Mouse (Mus musculus): ENCODE results near the gene 1810062G17Rik. TPM values are rescaled to one million over a fixed set of nuclear protein-coding genes. Genes with fewer than 3 reads are reported as not detected.

The 1810062G17Rik gene
- polyA plus RNA-seq, 1 experiment from 2014 or later, result 2.8 TPM

DNA sequence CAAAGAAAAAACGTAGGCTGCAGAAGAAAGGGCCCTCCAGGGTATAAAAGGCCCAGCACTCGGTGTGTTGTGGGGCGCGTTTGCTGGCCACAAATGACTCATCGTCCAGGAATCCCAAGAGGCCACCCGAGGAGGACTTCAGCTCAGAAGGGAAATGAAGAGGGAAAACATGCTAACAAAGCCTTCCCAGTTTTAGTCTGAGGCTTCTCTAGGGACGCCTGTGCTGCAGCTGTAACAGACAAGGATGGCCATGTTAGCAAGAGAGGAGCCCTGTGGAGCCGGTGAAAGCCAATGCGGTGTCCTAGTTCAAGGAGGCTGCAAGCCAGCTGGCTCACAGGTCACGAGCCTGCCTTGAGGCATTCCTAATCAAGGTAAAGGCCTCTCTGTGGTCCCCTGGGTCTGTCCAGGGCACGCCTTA, 6.0 kb downstream of the 1810062G17Rik start:
- peak overlapping the region; percentile 35 for H3K4me2 ChIP-seq (replicated peaks; ENCODE audit: low read depth)
- 7% methylated on average over 11 of the region's 11 CpGs for WGBS
- no peak overlapping the region for H3K9ac ChIP-seq (ENCODE audit: low read depth, low read length)

GRCm38 (mm10) chr3:36482940-36483339, 7.2 kb downstream of the 1810062G17Rik start:
- no peak for ATAC-seq
- H3K27ac ChIP-seq (ENCODE audit: low read depth, low read length), result no peak overlapping the region

More for the DNA sequence above, 6.0 kb downstream of the 1810062G17Rik start:
- Histone ChIP-seq H3K4me3 (ENCODE audit: low read depth, low read length) (no peak overlapping the region), H3K27ac (ENCODE audit: low read depth, low read length) (peak overlapping the region; percentile 79), H3K27me3 (replicated peaks; ENCODE audit: control insufficient read depth, insufficient read depth, low read length) (no peaks in the 10 kb centered on the region), H3K9me3 (ENCODE audit: control insufficient read depth) (no peaks in the 10 kb centered on the region), H3K36me3 (ENCODE audit: control insufficient read depth, insufficient read depth) (no peaks in the 10 kb centered on the region), H3K4me1 (replicated peaks; ENCODE audit: control insufficient read depth, insufficient read depth, low read length) (peaks cover 12% of the 10 kb centered on the region)
- peak; percentile 86 for ATAC-seq
- TF ChIP-seq CTCF (IDR thresholded peaks at IDR 0.05; ENCODE audit: low read depth), result no peak

DNA sequence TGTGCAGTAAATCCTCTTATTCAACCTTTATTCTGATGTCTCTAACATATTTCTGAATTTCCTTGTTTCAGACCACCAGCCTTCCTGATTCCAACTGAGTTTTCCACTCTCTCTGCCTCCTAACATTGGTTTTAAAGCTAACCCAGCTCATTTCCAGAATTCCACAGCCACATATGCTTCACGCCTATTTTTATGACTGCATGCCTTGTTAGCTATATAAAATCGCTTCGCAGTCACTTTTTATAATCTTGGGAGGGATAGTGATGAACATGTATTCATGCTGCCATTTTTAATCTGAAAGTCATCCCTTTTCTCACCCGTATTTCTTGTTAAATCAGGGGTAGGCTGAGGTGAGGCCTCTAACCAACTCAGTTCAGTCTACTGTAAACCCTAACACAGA, 8.6 kb downstream of the 1810062G17Rik start:
- Histone ChIP-seq H3K27ac (ENCODE audit: low read depth, low read length) (no peak overlapping the region), H3K4me3 (ENCODE audit: low read depth, low read length) (no peak overlapping the region), H3K4me2 (replicated peaks; ENCODE audit: low read depth) (no peak overlapping the region), H3K9ac (ENCODE audit: low read depth, low read length) (no peak overlapping the region), H3K9me3 (ENCODE audit: control insufficient read depth) (no peaks in the 10 kb centered on the region), H3K36me3 (ENCODE audit: control insufficient read depth, insufficient read depth) (no peaks in the 10 kb centered on the region), H3K27me3 (replicated peaks; ENCODE audit: control insufficient read depth, insufficient read depth, low read length) (no peaks in the 10 kb centered on the region), H3K4me1 (replicated peaks; ENCODE audit: control insufficient read depth, insufficient read depth, low read length) (peaks cover 10% of the 10 kb centered on the region; the same call in 1 of the 2 replicates)
- TF ChIP-seq CTCF (IDR thresholded peaks at IDR 0.05; ENCODE audit: low read depth), result no peak
- WGBS, result 65% methylated on average over 4 of the region's 4 CpGs
- ATAC-seq, result no peak

More at GRCm38 (mm10) chr3:36482940-36483339, 7.2 kb downstream of the 1810062G17Rik start:
- no peak overlapping the region for H3K4me3 ChIP-seq (ENCODE audit: low read depth, low read length)
- no peaks in the 10 kb centered on the region for H3K36me3 ChIP-seq (ENCODE audit: control insufficient read depth, insufficient read depth)
- H3K4me1 ChIP-seq (replicated peaks; ENCODE audit: control insufficient read depth, insufficient read depth, low read length), result peaks cover 10% of the 10 kb centered on the region; the same call in 1 of the 2 replicates
- 25% methylated on average over 9 of the region's 9 CpGs for WGBS
- TF ChIP-seq CTCF (IDR thresholded peaks at IDR 0.05; ENCODE audit: low read depth), result no peak
- no peaks in the 10 kb centered on the region for H3K27me3 ChIP-seq (replicated peaks; ENCODE audit: control insufficient read depth, insufficient read depth, low read length)
- H3K9me3 ChIP-seq (ENCODE audit: control insufficient read depth), result no peaks in the 10 kb centered on the region
- H3K9ac ChIP-seq (ENCODE audit: low read depth, low read length), result no peak overlapping the region
- peak overlapping the region; percentile 3; the same call in 1 of the 2 replicates for H3K4me2 ChIP-seq (replicated peaks; ENCODE audit: low read depth)

GRCm38 (mm10) chr3:36486176-36486575, 10.4 kb downstream of the 1810062G17Rik start:
- H3K9ac ChIP-seq (ENCODE audit: low read depth, low read length), result no peak overlapping the region
- no peaks in the 10 kb centered on the region for H3K36me3 ChIP-seq (ENCODE audit: control insufficient read depth, insufficient read depth)
- H3K4me3 ChIP-seq (ENCODE audit: low read depth, low read length), result no peak overlapping the region
- no peaks in the 10 kb centered on the region for H3K9me3 ChIP-seq (ENCODE audit: control insufficient read depth)
- H3K4me1 ChIP-seq (replicated peaks; ENCODE audit: control insufficient read depth, insufficient read depth, low read length), result peaks cover 6% of the 10 kb centered on the region; the same call in 1 of the 2 replicates
- TF ChIP-seq CTCF (IDR thresholded peaks at IDR 0.05; ENCODE audit: low read depth), result no peak
- no peak overlapping the region for H3K4me2 ChIP-seq (replicated peaks; ENCODE audit: low read depth)
- no peaks in the 10 kb centered on the region for H3K27me3 ChIP-seq (replicated peaks; ENCODE audit: control insufficient read depth, insufficient read depth, low read length)
- no peak overlapping the region for H3K27ac ChIP-seq (ENCODE audit: low read depth, low read length)
- no peak for ATAC-seq
- WGBS, result 51% methylated on average over 6 of the region's 6 CpGs

DNA sequence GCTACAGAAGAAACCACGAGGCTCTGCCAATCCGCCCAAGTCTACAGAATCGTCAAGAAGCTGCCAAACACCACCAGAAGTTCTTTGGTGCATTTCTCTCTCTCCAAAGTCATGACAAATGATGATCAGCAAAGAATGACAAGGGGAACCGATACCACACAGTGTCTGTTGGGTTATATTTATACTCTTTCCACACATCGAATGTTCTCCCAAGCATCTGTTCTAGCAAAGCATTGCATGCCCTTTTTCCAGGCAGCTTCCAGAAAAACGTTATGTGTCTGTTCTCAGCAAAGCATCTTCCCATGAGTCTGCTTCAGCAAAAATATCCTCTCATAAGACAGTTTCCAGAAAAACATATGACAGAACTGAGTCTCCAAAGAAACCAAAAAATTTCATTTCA, 11.1 kb downstream of the 1810062G17Rik start:
- H3K4me3 ChIP-seq (ENCODE audit: low read depth, low read length), result no peak overlapping the region
- no peak overlapping the region for H3K9ac ChIP-seq (ENCODE audit: low read depth, low read length)
- no peaks in the 10 kb centered on the region for H3K36me3 ChIP-seq (ENCODE audit: control insufficient read depth, insufficient read depth)
- ATAC-seq, result no peak
- 89% methylated on average over 6 of the region's 6 CpGs for WGBS
- no peaks in the 10 kb centered on the region for H3K9me3 ChIP-seq (ENCODE audit: control insufficient read depth)
- H3K27me3 ChIP-seq (replicated peaks; ENCODE audit: control insufficient read depth, insufficient read depth, low read length), result no peaks in the 10 kb centered on the region
- peaks cover 2% of the 10 kb centered on the region; the same call in 1 of the 2 replicates for H3K4me1 ChIP-seq (replicated peaks; ENCODE audit: control insufficient read depth, insufficient read depth, low read length)
- H3K4me2 ChIP-seq (replicated peaks; ENCODE audit: low read depth), result no peak overlapping the region
- no peak for TF ChIP-seq CTCF (IDR thresholded peaks at IDR 0.05; ENCODE audit: low read depth)
- no peak overlapping the region for H3K27ac ChIP-seq (ENCODE audit: low read depth, low read length)

- no peak for ATAC-seq
- H3K4me1 ChIP-seq (replicated peaks; ENCODE audit: control insufficient read depth, insufficient read depth, low read length), result no peaks in the 10 kb centered on the region
- no peak overlapping the region for H3K27ac ChIP-seq (ENCODE audit: low read depth, low read length)
Observed at GRCm38 (mm10) chr3:36488367-36488766, 12.6 kb downstream of the 1810062G17Rik start.

More at GRCm38 (mm10) chr3:36488367-36488766, 12.6 kb downstream of the 1810062G17Rik start:
- 100% methylated on average over 1 of the region's 1 CpGs for WGBS
- Histone ChIP-seq H3K4me2 (replicated peaks; ENCODE audit: low read depth) (no peak overlapping the region), H3K9me3 (ENCODE audit: control insufficient read depth) (no peaks in the 10 kb centered on the region), H3K4me3 (ENCODE audit: low read depth, low read length) (no peak overlapping the region), H3K9ac (ENCODE audit: low read depth, low read length) (no peak overlapping the region), H3K36me3 (ENCODE audit: control insufficient read depth, insufficient read depth) (no peaks in the 10 kb centered on the region), H3K27me3 (replicated peaks; ENCODE audit: control insufficient read depth, insufficient read depth, low read length) (no peaks in the 10 kb centered on the region)
- TF ChIP-seq CTCF (IDR thresholded peaks at IDR 0.05; ENCODE audit: low read depth), result no peak

Measured in intestine, postnatal 0 days (tissue).